Mouse (Mus musculus) heart, embryonic 10.5 days (tissue): ENCODE data around the gene Adamts12. TPM values are rescaled to one million over a fixed set of nuclear protein-coding genes. Genes with fewer than 3 reads are reported as not detected.

Experiments
- DNase-seq: peaks from one replicate; pipeline ENCODE4 v3.0.0-alpha.2; 2017; ENCODE audit warnings: low spot score
- H3K27ac ChIP-seq: fragments of 300-500 bp; sonication (generic); 2 replicates; pipeline ENCODE4 v1.5.1; 2016; ENCODE audit warnings: mild to moderate bottlenecking
- H3K27me3 ChIP-seq: fragments of 300-500 bp; sonication (generic); 2 replicates; pipeline ENCODE4 v1.6.1; 2016; ENCODE audit warnings: mild to moderate bottlenecking; ENCODE audit not compliant: poor library complexity, insufficient read depth, severe bottlenecking
- H3K36me3 ChIP-seq: fragments of 300-500 bp; sonication (generic); 2 replicates; pipeline ENCODE4 v1.6.1; 2016; ENCODE audit warnings: mild to moderate bottlenecking, moderate library complexity
- H3K4me1 ChIP-seq: fragments of 300-500 bp; sonication (generic); 2 replicates; pipeline ENCODE4 v1.6.1; 2016; ENCODE audit warnings: mild to moderate bottlenecking
- H3K4me3 ChIP-seq: fragments of 300-500 bp; sonication (generic); 2 replicates; pipeline ENCODE4 v1.5.1; 2016; ENCODE audit warnings: mild to moderate bottlenecking, moderate library complexity
- H3K9me3 ChIP-seq: fragments of 300-500 bp; sonication (generic); 2 replicates; pipeline ENCODE4 v1.6.1; 2016; ENCODE audit warnings: mild to moderate bottlenecking, moderate library complexity
- WGBS: fragments of 180-500 bp; shearing (Covaris S2); methylation state at CpG from one replicate; pipeline ENCODE4 v1.1.7; 2016; 5-methylcytosine and 5-hydroxymethylcytosine counted together
- polyA plus RNA-seq: library from polyadenylated mRNA; unstranded; fragments of >200 nt; fragmentation: Nextera tagmentation; extraction: Ambion mirVana; gene quantifications from 2 replicates; pipeline ENCODE4 v1.2.1, GENCODE M21; 2016

The Adamts12 gene
- polyA plus RNA-seq, 1 experiment from 2014 or later: 2.1 TPM

GRCm38 (mm10) chr15:11089494-11089893 lies 24.9 kb downstream of the Adamts12 start:
- Histone ChIP-seq H3K36me3 (no peaks in the 10 kb centered on the region), H3K4me1 (peaks cover 7% of the 10 kb centered on the region), H3K4me3 (no peak overlapping the region), H3K27ac (no peak overlapping the region), H3K27me3 (no peaks in the 10 kb centered on the region), H3K9me3 (no peaks in the 10 kb centered on the region)
- WGBS: 87% methylated on average over 3 of the region's 3 CpGs
- no peak for DNase-seq

GRCm38 (mm10) chr15:11095566-11095965 lies 31.0 kb downstream of the Adamts12 start:
- H3K36me3 ChIP-seq: no peaks in the 10 kb centered on the region
- no peak overlapping the region for H3K4me3 ChIP-seq
- no peaks in the 10 kb centered on the region for H3K4me1 ChIP-seq
- H3K27ac ChIP-seq: no peak overlapping the region
- H3K27me3 ChIP-seq: no peaks in the 10 kb centered on the region
- DNase-seq: no peak
- no peaks in the 10 kb centered on the region for H3K9me3 ChIP-seq
- 60% methylated on average over 3 of the region's 3 CpGs for WGBS

DNA sequence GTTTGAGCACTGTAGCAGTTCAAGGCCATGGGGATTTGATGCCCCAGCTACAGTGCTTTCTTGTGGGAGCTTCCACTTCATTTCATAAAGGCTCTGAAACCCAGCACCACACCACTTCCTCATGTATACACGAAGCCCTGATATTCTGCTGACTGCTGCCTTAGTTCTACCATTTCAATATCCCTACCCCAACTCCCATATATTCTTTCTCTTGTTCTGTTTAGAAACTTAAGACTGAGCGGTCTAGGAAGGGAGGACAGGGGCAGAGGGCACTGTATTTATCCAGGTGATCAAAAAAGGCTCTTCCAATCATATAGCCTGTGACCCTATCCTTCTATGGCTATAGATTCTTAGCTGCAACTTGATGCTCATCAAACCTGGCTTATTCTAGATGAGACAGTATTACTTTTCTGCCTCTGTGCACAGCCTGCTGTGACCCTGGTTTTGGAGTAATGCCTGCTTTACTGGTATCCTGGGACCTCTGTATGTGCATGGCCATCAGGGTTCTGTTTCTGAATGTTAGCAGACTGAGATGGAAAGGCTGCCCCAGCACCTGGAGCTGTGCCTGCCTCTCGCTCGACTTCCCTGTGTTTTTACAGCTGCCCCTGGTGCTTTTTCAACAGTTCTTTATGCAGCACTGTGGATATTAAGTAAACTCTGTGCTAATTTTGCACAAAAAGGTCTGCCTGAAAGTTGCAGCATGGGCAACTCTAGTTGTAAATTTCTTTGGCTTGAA lies 33.5 kb downstream of the Adamts12 start:
- Histone ChIP-seq H3K36me3 (no peaks in the 10 kb centered on the region), H3K4me3 (no peak overlapping the region), H3K27ac (no peak overlapping the region), H3K4me1 (no peaks in the 10 kb centered on the region), H3K9me3 (no peaks in the 10 kb centered on the region), H3K27me3 (no peaks in the 10 kb centered on the region)
- DNase-seq: no peak
- 55% methylated on average over 4 of the region's 4 CpGs for WGBS

DNA sequence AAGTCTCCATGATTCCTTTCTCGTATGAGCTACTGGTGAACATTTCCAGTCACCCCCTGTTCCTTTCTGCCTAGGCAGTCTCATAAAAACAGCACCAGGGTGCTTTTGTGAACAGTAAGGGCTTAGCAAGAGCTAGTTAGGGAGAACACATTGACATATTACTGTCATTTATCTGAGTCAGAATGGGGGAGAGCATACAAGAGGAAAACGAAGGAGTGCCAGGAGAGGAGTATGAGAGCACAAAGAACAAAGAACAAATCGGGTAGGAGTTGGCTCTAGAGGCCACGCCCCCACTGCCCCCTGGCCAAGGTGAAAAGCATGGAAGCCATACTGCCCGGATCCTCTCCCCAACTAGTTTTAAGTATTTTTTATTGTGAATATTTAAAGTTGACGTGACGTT lies 34.4 kb downstream of the Adamts12 start:
- no peaks in the 10 kb centered on the region for H3K9me3 ChIP-seq
- H3K4me3 ChIP-seq: no peak overlapping the region
- H3K27ac ChIP-seq: no peak overlapping the region
- no peak for DNase-seq
- no peaks in the 10 kb centered on the region for H3K4me1 ChIP-seq
- WGBS: 73% methylated on average over 7 of the region's 7 CpGs
- no peaks in the 10 kb centered on the region for H3K27me3 ChIP-seq
- no peaks in the 10 kb centered on the region for H3K36me3 ChIP-seq

DNA sequence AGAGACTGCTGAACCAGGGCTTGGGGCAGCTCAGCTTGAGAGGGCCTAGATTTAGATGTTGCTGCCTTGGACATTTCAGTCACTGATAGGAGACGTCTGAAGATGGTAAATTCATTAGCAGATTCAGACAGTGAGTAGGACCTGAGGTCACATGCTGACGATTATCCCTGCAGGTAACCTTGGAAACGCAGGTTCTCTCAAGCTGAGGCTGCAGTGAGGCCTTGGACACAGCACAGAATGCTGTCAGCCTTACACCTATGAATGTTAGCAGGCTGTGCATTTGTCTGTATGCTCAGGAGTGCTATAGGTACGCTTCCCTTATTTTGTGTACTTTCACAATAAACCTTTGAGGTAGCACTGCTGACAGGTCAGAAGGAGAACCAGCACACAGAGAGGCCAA lies 36.3 kb downstream of the Adamts12 start:
- H3K9me3 ChIP-seq: no peaks in the 10 kb centered on the region
- H3K27me3 ChIP-seq: no peaks in the 10 kb centered on the region
- 74% methylated on average over 4 of the region's 4 CpGs for WGBS
- DNase-seq: no peak
- H3K27ac ChIP-seq: no peak overlapping the region
- no peak overlapping the region for H3K4me3 ChIP-seq
- no peaks in the 10 kb centered on the region for H3K4me1 ChIP-seq
- H3K36me3 ChIP-seq: no peaks in the 10 kb centered on the region

DNA sequence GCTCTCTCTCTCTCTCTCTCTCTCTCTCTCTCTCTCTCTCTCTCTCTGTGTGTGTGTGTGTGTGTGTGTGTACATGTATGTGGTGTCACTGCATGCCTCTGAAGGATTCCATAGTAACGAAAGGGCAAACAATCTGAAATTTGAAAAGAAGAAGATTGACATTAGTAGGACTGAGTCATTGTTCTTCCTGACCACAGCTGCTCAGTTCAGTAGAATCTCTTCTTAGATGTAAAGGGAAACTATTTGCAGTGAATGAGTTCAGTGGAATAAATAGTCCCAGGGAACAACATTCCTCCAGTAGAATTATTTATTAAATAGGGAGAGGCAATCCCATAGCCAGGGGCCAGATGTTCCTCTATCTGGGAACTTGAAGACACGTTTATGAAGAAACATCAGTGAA lies 40.5 kb downstream of the Adamts12 start:
- Histone ChIP-seq H3K4me1 (no peaks in the 10 kb centered on the region), H3K27ac (no peak overlapping the region), H3K4me3 (no peak overlapping the region), H3K9me3 (no peaks in the 10 kb centered on the region), H3K27me3 (no peaks in the 10 kb centered on the region), H3K36me3 (no peaks in the 10 kb centered on the region)
- DNase-seq: no peak
- 73% methylated on average over 2 of the region's 2 CpGs for WGBS

GRCm38 (mm10) chr15:11107376-11107775 lies 42.8 kb downstream of the Adamts12 start:
- 67% methylated on average over 5 of the region's 5 CpGs for WGBS
- DNase-seq: no peak
- Histone ChIP-seq H3K27me3 (no peaks in the 10 kb centered on the region), H3K36me3 (no peaks in the 10 kb centered on the region), H3K9me3 (no peaks in the 10 kb centered on the region), H3K4me1 (no peaks in the 10 kb centered on the region), H3K4me3 (no peak overlapping the region), H3K27ac (no peak overlapping the region)

DNA sequence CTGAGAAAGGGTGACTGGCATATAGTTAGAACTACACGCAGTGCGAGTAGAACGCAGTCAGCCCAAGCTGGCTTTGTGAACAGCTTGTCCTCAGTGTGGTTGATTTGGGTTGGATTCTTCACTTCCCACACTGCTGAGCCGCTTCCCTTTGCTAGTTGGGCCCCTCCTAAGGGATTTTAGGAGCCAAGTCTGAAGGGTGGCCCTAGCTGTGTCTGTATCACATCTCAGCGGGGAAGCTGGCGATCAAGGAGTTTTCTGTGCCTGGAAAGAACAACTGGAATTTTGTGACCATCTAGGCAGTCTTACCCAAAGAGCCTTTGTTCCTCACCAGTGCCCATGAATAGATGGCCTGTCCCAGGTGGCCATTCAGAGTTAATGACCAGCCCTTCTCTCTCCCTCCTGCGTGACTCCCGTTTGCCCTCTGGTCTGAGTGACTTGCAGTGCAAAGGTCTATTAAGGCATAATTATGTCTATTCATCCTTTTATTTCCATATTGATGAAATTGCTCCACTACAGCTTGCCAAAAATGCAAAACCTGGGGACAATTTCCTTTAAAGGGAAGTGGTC lies 50.1 kb downstream of the Adamts12 start:
- WGBS: 72% methylated on average over 8 of the region's 8 CpGs
- DNase-seq: no peak
- no peaks in the 10 kb centered on the region for H3K36me3 ChIP-seq
- no peaks in the 10 kb centered on the region for H3K27me3 ChIP-seq
- no peaks in the 10 kb centered on the region for H3K9me3 ChIP-seq
- no peak overlapping the region for H3K27ac ChIP-seq
- no peak overlapping the region for H3K4me3 ChIP-seq
- H3K4me1 ChIP-seq: no peaks in the 10 kb centered on the region

DNA sequence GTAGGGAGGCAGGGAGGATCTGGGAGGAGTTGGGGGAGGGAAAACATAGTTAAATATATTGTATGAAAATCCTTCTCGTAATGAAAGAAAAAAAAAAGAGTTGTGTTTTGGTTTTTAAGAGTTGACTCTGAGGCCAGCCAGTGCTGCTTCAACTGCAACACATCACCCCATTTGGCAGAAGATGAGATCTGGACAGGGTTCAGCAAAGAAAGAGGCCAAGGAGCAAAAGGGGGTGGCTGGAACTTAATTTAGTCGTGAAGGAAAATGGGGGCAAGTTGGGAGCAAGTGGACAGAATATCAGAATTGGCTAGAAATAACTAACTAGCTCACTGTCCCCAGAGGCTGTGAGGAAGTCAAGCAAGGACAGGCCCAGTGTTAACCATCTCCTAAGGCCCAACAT lies 51.7 kb downstream of the Adamts12 start:
- DNase-seq: no peak
- 74% methylated on average over 2 of the region's 2 CpGs for WGBS
- Histone ChIP-seq H3K9me3 (no peaks in the 10 kb centered on the region), H3K27me3 (no peaks in the 10 kb centered on the region), H3K4me1 (no peaks in the 10 kb centered on the region), H3K4me3 (no peak overlapping the region), H3K36me3 (no peaks in the 10 kb centered on the region), H3K27ac (no peak overlapping the region)

GRCm38 (mm10) chr15:11116853-11117252 lies 52.3 kb downstream of the Adamts12 start:
- H3K27ac ChIP-seq: no peak overlapping the region
- 57% methylated on average over 3 of the region's 3 CpGs for whole genome bisulfite sequencing
- DNase-seq: no peak
- no peak overlapping the region for H3K4me3 ChIP-seq
- no peaks in the 10 kb centered on the region for H3K4me1 ChIP-seq
- no peaks in the 10 kb centered on the region for H3K36me3 ChIP-seq
- no peaks in the 10 kb centered on the region for H3K27me3 ChIP-seq
- no peaks in the 10 kb centered on the region for H3K9me3 ChIP-seq

DNA sequence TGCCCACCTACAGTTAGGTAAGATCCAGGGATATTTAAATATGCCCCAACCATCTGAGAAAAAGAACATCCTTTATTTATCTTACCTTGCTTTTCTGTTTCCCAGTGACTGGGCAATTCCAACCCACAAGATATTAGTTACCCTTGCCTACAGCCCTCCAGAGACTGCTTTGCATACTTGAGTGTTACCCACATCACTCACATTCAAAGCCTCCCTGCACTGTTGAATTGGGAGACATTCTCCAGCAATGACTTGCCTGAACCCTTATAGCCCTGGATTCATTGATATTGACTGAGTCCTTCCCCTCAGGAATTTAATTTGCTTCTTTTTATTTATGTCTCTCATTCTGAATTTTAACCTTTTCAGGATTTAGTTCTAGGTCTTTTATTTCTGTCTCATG lies 53.8 kb downstream of the Adamts12 start:
- Histone ChIP-seq H3K27ac (no peak overlapping the region), H3K4me3 (no peak overlapping the region), H3K4me1 (peaks cover 4% of the 10 kb centered on the region; the same call in 1 of the 2 replicates), H3K9me3 (no peaks in the 10 kb centered on the region), H3K36me3 (no peaks in the 10 kb centered on the region), H3K27me3 (no peaks in the 10 kb centered on the region)
- no peak for DNase-seq

DNA sequence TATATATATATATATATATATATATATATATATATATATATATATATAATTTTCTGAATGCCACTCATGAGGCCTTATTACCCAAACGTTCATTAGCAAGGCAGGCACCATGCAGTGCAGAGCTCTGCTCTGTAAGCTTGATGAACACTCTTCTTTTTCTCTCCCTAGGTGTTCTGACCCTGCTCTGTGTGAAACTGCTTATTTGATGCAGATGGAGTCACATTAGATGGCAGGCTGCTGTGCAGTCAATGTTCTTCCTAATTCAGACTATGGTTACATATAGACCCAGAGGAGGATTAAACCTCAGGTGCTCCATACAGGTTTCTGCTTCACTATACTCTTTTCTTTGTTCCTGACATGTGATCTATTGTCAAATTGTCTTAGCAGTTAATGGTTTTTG lies 57.1 kb downstream of the Adamts12 start:
- no peaks in the 10 kb centered on the region for H3K36me3 ChIP-seq
- no peak overlapping the region for H3K27ac ChIP-seq
- H3K4me1 ChIP-seq: peaks cover 9% of the 10 kb centered on the region
- no peak for DNase-seq
- H3K4me3 ChIP-seq: no peak overlapping the region
- no peaks in the 10 kb centered on the region for H3K9me3 ChIP-seq
- H3K27me3 ChIP-seq: no peaks in the 10 kb centered on the region
- WGBS: 63% methylated on average over 1 of the region's 1 CpGs

- DNase-seq: no peak
- Histone ChIP-seq H3K27me3 (no peaks in the 10 kb centered on the region), H3K36me3 (no peaks in the 10 kb centered on the region), H3K4me3 (no peak overlapping the region), H3K4me1 (peaks cover 10% of the 10 kb centered on the region), H3K9me3 (no peaks in the 10 kb centered on the region), H3K27ac (no peak overlapping the region)
Observed at GRCm38 (mm10) chr15:11125361-11125760, 60.8 kb downstream of the Adamts12 start.

- Histone ChIP-seq H3K27me3 (no peaks in the 10 kb centered on the region), H3K9me3 (no peaks in the 10 kb centered on the region), H3K36me3 (no peaks in the 10 kb centered on the region), H3K4me1 (peaks cover 5% of the 10 kb centered on the region; the same call in 1 of the 2 replicates), H3K4me3 (no peak overlapping the region), H3K27ac (no peak overlapping the region)
- WGBS: 61% methylated on average over 6 of the region's 6 CpGs
- no peak for DNase-seq
Observed at GRCm38 (mm10) chr15:11128457-11128856, 63.9 kb downstream of the Adamts12 start.
